Mouse (Mus musculus) CD8-positive naive resting alpha-beta T cell, adult 57 days (primary cell): ENCODE measurements around the gene Tmem231. TPM values are rescaled to one million over a fixed set of nuclear protein-coding genes. Genes with fewer than 3 reads are reported as not detected.

Source experiments
- total RNA-seq: library from RNA; stranded (reverse); gene quantifications from one replicate; pipeline ENCODE4 v1.2.4, GENCODE M21; 2023

Tmem231 gene
- 0.98 TPM for total RNA-seq

GRCm38 (mm10) chr8:111933348-111934076, at the start of gene Tmem231:
Tmem231 (minus strand) TSS chr8:111933881.

GRCm38 (mm10) chr8:111940171-111941100, 6.8 kb upstream of the Tmem231 start, which contains the start of gene Gabarapl2:
Gabarapl2 (plus strand) TSS chr8:111940703.

GRCm38 (mm10) chr8:111909621-111910450, 23.8 kb downstream of the Tmem231 start, which contains the start of gene Chst5:
Chst5 (minus strand) TSS chr8:111910447.

GRCm38 (mm10) chr8:111876355-111876948, 57.2 kb downstream of the Tmem231 start, which contains the start of gene Tmem170:
Tmem170 (minus strand) TSS chr8:111876750.

Other genes starting within 250 kb of the Tmem231 start
- gene Ctrb1, start 242.9 kb downstream of the Tmem231 start, total RNA-seq, result 24.3 TPM
- gene Bcar1, start 190.1 kb downstream of the Tmem231 start, total RNA-seq, result not detected
- gene Cfdp1, start 79.6 kb downstream of the Tmem231 start, total RNA-seq, result 37.2 TPM
- 2.5 TPM for gene Tmem170, start 57.1 kb downstream of the Tmem231 start, total RNA-seq
- not detected for gene Chst5, start 23.4 kb downstream of the Tmem231 start, total RNA-seq
- 92.2 TPM for gene Gabarapl2, start 6.8 kb upstream of the Tmem231 start, total RNA-seq
- 4.9 TPM for gene Adat1, start 58.4 kb upstream of the Tmem231 start, total RNA-seq
- gene Kars, start 77.4 kb upstream of the Tmem231 start, total RNA-seq, result 82.9 TPM
- gene Terf2ip, start 77.5 kb upstream of the Tmem231 start, total RNA-seq, result 12.7 TPM
- 0.46 TPM for gene Gm6793, start 81.2 kb upstream of the Tmem231 start, total RNA-seq